Mouse (Mus musculus) adrenal gland, postnatal 25 days (tissue): ENCODE measurements around the gene Zfp87. TPM values are rescaled to one million over a fixed set of nuclear protein-coding genes. Genes with fewer than 3 reads are reported as not detected.

Source experiments
- DNase-seq: peaks from one replicate; pipeline ENCODE4 v3.0.0; 2021; ENCODE audit warnings: mixed read lengths
- long read RNA-seq: library from polyadenylated mRNA; stranded (forward); transcript quantifications from one replicate; pipeline ENCODE4 v2.0.0, GENCODE M21; 2021
- total RNA-seq: library from RNA; stranded (reverse); gene quantifications from 2 replicates; pipeline ENCODE4 v1.2.3, GENCODE M21; 2021

Zfp87 gene
- 18.0 and 19.8 TPM in 2 replicates for total RNA-seq
- long read RNA-seq, transcript Zfp87-204 (4 exons, 2,656 nt), result major isoform, 9 of 12 reads
- long read RNA-seq, partial matches to known transcripts, result 0 of 12 reads
- long read RNA-seq, other reads (novel, unspliced or antisense), result 2 of 12 reads

- DNase-seq, result peak; percentile 85
Observed at GRCm38 (mm10) chr13:67525753-67526410, at the start of gene Zfp87, which contains the start of gene Gm26965. Gene Zfp87, minus strand, starts transcription at chr13:67526177. Gene Gm26965, minus strand, starts transcription at chr13:67526151.

GRCm38 (mm10) chr13:67572591-67573189 is 46.7 kb upstream of the Zfp87 start:
- no peak for DNase-seq

GRCm38 (mm10) chr13:67553730-67554129 is 27.8 kb upstream of the Zfp87 start, which contains the start of gene Zfp748:
Gene Zfp748, minus strand, starts transcription at chr13:67553830.
- DNase-seq, result no peak

GRCm38 (mm10) chr13:67552505-67553346 is 26.7 kb upstream of the Zfp87 start:
- DNase-seq, result peak; percentile 71

- no peak for DNase-seq
Observed at GRCm38 (mm10) chr13:67545941-67546340, 20.0 kb upstream of the Zfp87 start.

- DNase-seq, result no peak
Observed at GRCm38 (mm10) chr13:67527049-67527730, 1.2 kb upstream of the Zfp87 start.

GRCm38 (mm10) chr13:67500908-67501307 is 25.1 kb downstream of the Zfp87 start:
- DNase-seq, result no peak

GRCm38 (mm10) chr13:67500084-67500719 is 25.8 kb downstream of the Zfp87 start, which contains the start of gene Zfp58:
Gene Zfp58, minus strand, starts transcription at chr13:67500555.
- peak; percentile 62 for DNase-seq

GRCm38 (mm10) chr13:67495631-67496030 is 30.3 kb downstream of the Zfp87 start:
- no peak for DNase-seq

- DNase-seq, result no peak
Observed at GRCm38 (mm10) chr13:67484424-67484811, 41.6 kb downstream of the Zfp87 start.

- DNase-seq, result peak; percentile 71
Observed at GRCm38 (mm10) chr13:67483625-67484423, 42.2 kb downstream of the Zfp87 start, which contains the start of gene Zfp874b. Gene Zfp874b, minus strand, starts transcription at chr13:67484258.

GRCm38 (mm10) chr13:67481528-67481927 is 44.4 kb downstream of the Zfp87 start:
- no peak for DNase-seq

- DNase-seq, result no peak
Observed at GRCm38 (mm10) chr13:67469274-67469673, 56.7 kb downstream of the Zfp87 start.

Other genes starting within 250 kb of the Zfp87 start
- gene Zfp458, start 247.7 kb downstream of the Zfp87 start, total RNA-seq, result 4.0 and 5.8 TPM in 2 replicates
- 3.7 and 5.8 TPM in 2 replicates for gene Zfp457, start 219.7 kb downstream of the Zfp87 start, total RNA-seq
- gene Zfp595, start 193.6 kb downstream of the Zfp87 start, total RNA-seq, result 6.2 and 7.4 TPM in 2 replicates
- gene Gm28044, start 165.6 kb downstream of the Zfp87 start, total RNA-seq, result 1.2 TPM in 1 of 2 replicates, not detected in the other
- 4.1 and 4.9 TPM in 2 replicates for gene Zfp953, start 165.6 kb downstream of the Zfp87 start, total RNA-seq
- gene Gm28041, start 150.4 kb downstream of the Zfp87 start, total RNA-seq, result 2.2 TPM in 1 of 2 replicates, not detected in the other
- 1.3 and 2.5 TPM in 2 replicates for gene Zfp456, start 150.4 kb downstream of the Zfp87 start, total RNA-seq
- gene Zfp429, start 126.4 kb downstream of the Zfp87 start, total RNA-seq, result 4.4 and 6.1 TPM in 2 replicates
- 0.62 and 1.8 TPM in 2 replicates for gene Zfp459, start 104.8 kb downstream of the Zfp87 start, total RNA-seq
- gene Zfp874a, start 74.6 kb downstream of the Zfp87 start, total RNA-seq, result 19.0 and 23.5 TPM in 2 replicates
- gene Zfp874b, start 41.9 kb downstream of the Zfp87 start, total RNA-seq, result 15.9 and 18.7 TPM in 2 replicates
- 7.6 and 8.1 TPM in 2 replicates for gene Zfp58, start 25.6 kb downstream of the Zfp87 start, total RNA-seq
- not detected in 2 replicates for gene Gm26965, start within 50 bp of the Zfp87 start, total RNA-seq
- 8.6 and 8.9 TPM in 2 replicates for gene Zfp748, start 27.7 kb upstream of the Zfp87 start, total RNA-seq
- 8.3 and 9.5 TPM in 2 replicates for gene Zfp729b, start 83.5 kb upstream of the Zfp87 start, total RNA-seq
- 1.4 TPM in 1 of 2 replicates, not detected in the other for gene Gm49345, start 111.6 kb upstream of the Zfp87 start, total RNA-seq
- gene Zfp729a, start 111.6 kb upstream of the Zfp87 start, total RNA-seq, result 5.5 and 7.7 TPM in 2 replicates
- gene Zfp738, start 160.9 kb upstream of the Zfp87 start, total RNA-seq, result 11.1 and 15.0 TPM in 2 replicates
- 9.4 and 13.7 TPM in 2 replicates for gene Zfp65, start 203.0 kb upstream of the Zfp87 start, total RNA-seq
- gene Zfp85, start 229.1 kb upstream of the Zfp87 start, total RNA-seq, result 5.1 and 7.7 TPM in 2 replicates